Mouse (Mus musculus): ENCODE results near the gene Rusc1.

The Rusc1 gene

GRCm38 (mm10) chr3:89093175-89093574 is at the start of gene Rusc1:
Gene Rusc1, minus strand, starts transcription at chr3:89093311.
- CTCF ChIA-PET, result interaction anchor here in 1 of 4 experiments (0.5 to 2.2 kb wide), 5 partner anchors 24 to 545 kb away, joined by 3 to 10 read pairs (median 3); no protein-coding TSS in a partner anchor
- POLR2A ChIA-PET, result interaction anchor here (0.5 to 5.1 kb wide), 21 partner anchors 9 to 1207 kb away, joined by 3 to 63 read pairs (median 3); partner anchors contain the start of genes Fdps (in 3 of the 4), Gm43738 (in 2 of the 4), Fam189b (in 1 of the 4) and Hcn3 (in 1 of the 4)

- ChIA-PET CTCF (interaction anchor here (0.6 to 2.5 kb wide), 41 partner anchors 8 to 607 kb away, joined by 3 to 18 read pairs (median 5); partner anchors contain the start of genes Hcn3 (in 2 of the 4), Clk2 (in 1 of the 4), Efna1 (in 1 of the 4) and Fam189b (in 1 of the 4)), POLR2A (interaction anchor here (0.5 to 4.0 kb wide), 24 partner anchors 9 to 458 kb away, joined by 3 to 19 read pairs (median 4); partner anchors contain the start of genes Scamp3 (in 2 of the 4), Clk2 (in 1 of the 4), Fam189b (in 1 of the 4) and Fdps (in 1 of the 4))
Measured at GRCm38 (mm10) chr3:89136365-89136764, 43.3 kb upstream of the Rusc1 start.

- CTCF ChIA-PET, result interaction anchor here (0.6 to 2.5 kb wide), 28 partner anchors 10 to 242 kb away, joined by 3 to 18 read pairs (median 6); partner anchors contain the start of genes Hcn3 (in 2 of the 4), Clk2 (in 1 of the 4), Efna1 (in 1 of the 4) and Fam189b (in 1 of the 4)
Measured at GRCm38 (mm10) chr3:89135958-89136357, 42.8 kb upstream of the Rusc1 start, which contains the start of gene Pklr. Gene Pklr, plus strand, starts transcription at chr3:89136142.

GRCm38 (mm10) chr3:89133752-89134151 is 40.6 kb upstream of the Rusc1 start:
- ChIA-PET POLR2A (interaction anchor here in 1 of 4 experiments (1.3 kb wide), 1 partner anchor 10 kb away, joined by 4 read pairs; no protein-coding TSS in a partner anchor), CTCF (interaction anchor here in 1 of 4 experiments (0.5 to 1.6 kb wide), 2 partner anchors 17 to 26 kb away, joined by 6 to 7 read pairs; partner anchors contain the start of gene Hcn3)

More at GRCm38 (mm10) chr3:89135958-89136357, 42.8 kb upstream of the Rusc1 start, which contains the start of gene Pklr:
- POLR2A ChIA-PET, result interaction anchor here (0.5 to 4.0 kb wide), 18 partner anchors 9 to 459 kb away, joined by 3 to 19 read pairs (median 4); partner anchors contain the start of genes Scamp3 (in 2 of the 4), Clk2 (in 1 of the 4), Fam189b (in 1 of the 4) and Hcn3 (in 1 of the 4)

- ChIA-PET CTCF (interaction anchor here in 2 of 4 experiments (0.5 to 1.6 kb wide), 8 partner anchors 11 to 60 kb away, joined by 3 to 7 read pairs (median 3); partner anchors contain the start of gene Hcn3 (in 2 of the 2)), POLR2A (interaction anchor here in 1 of 4 experiments (1.0 to 1.2 kb wide), 2 partner anchors 11 to 44 kb away, joined by 3 to 4 read pairs; no protein-coding TSS in a partner anchor)
Measured at GRCm38 (mm10) chr3:89133063-89133450, 39.9 kb upstream of the Rusc1 start.

- ChIA-PET CTCF (interaction anchor here in 3 of 4 experiments (0.5 to 1.6 kb wide), 9 partner anchors 8 to 61 kb away, joined by 3 to 7 read pairs (median 3); partner anchors contain the start of gene Hcn3 (in 2 of the 3)), POLR2A (interaction anchor here in 3 of 4 experiments (0.6 to 1.2 kb wide), 5 partner anchors 10 to 233 kb away, joined by 3 to 4 read pairs (median 3); no protein-coding TSS in a partner anchor)
Measured at GRCm38 (mm10) chr3:89132285-89133062, 39.4 kb upstream of the Rusc1 start.

- ChIA-PET POLR2A (interaction anchor here in 2 of 4 experiments (0.6 to 1.2 kb wide), 4 partner anchors 11 to 42 kb away, joined by 3 to 4 read pairs (median 3); no protein-coding TSS in a partner anchor), CTCF (interaction anchor here (0.5 to 1.6 kb wide), 11 partner anchors 9 to 62 kb away, joined by 3 to 7 read pairs (median 3); partner anchors contain the start of genes Hcn3 (in 2 of the 4) and Fdps (in 1 of the 4))
Measured at GRCm38 (mm10) chr3:89131816-89132215, 38.7 kb upstream of the Rusc1 start.

- ChIA-PET CTCF (interaction anchor here in 2 of 4 experiments (0.7 to 0.9 kb wide), 2 partner anchors 14 to 94 kb away, joined by 4 read pairs; no protein-coding TSS in a partner anchor), POLR2A (interaction anchor here in 3 of 4 experiments (0.6 to 1.4 kb wide), 7 partner anchors 11 to 40 kb away, joined by 3 to 8 read pairs (median 3); no protein-coding TSS in a partner anchor)
Measured at GRCm38 (mm10) chr3:89129908-89130307, 36.8 kb upstream of the Rusc1 start.

- CTCF ChIA-PET, result interaction anchor here in 1 of 4 experiments (1.1 kb wide), 1 partner anchor 10 kb away, joined by 3 read pairs; no protein-coding TSS in a partner anchor
- POLR2A ChIA-PET, result interaction anchor here in 1 of 4 experiments (1.4 kb wide), 1 partner anchor 21 kb away, joined by 4 read pairs; no protein-coding TSS in a partner anchor
Measured at GRCm38 (mm10) chr3:89125981-89126380, 32.9 kb upstream of the Rusc1 start.

GRCm38 (mm10) chr3:89124241-89124640 is 31.1 kb upstream of the Rusc1 start:
- ChIA-PET CTCF (interaction anchor here in 2 of 4 experiments (0.6 to 1.0 kb wide), 3 partner anchors 12 to 714 kb away, joined by 3 to 7 read pairs (median 3); partner anchors contain the start of genes Pklr (in 1 of the 2) and Pmf1 (in 1 of the 2)), POLR2A (interaction anchor here in 1 of 4 experiments (1.2 to 1.5 kb wide), 2 partner anchors 10 to 24 kb away, joined by 3 to 4 read pairs; no protein-coding TSS in a partner anchor)

- ChIA-PET POLR2A (interaction anchor here in 2 of 4 experiments (0.8 to 1.5 kb wide), 4 partner anchors 11 to 42 kb away, joined by 3 to 5 read pairs (median 4); partner anchors contain the start of gene Clk2 (in 1 of the 2)), CTCF (interaction anchor here in 2 of 4 experiments (0.6 to 0.8 kb wide), 2 partner anchors 28 to 156 kb away, joined by 3 to 4 read pairs; no protein-coding TSS in a partner anchor)
Measured at GRCm38 (mm10) chr3:89123313-89123712, 30.2 kb upstream of the Rusc1 start.

- POLR2A ChIA-PET, result interaction anchor here (0.5 to 3.1 kb wide), 13 partner anchors 13 to 178 kb away, joined by 3 to 14 read pairs (median 3); partner anchors contain the start of genes Fdps (in 2 of the 4), Gm43738 (in 1 of the 4) and Scamp3 (in 1 of the 4)
Measured at GRCm38 (mm10) chr3:89115522-89115921, 22.4 kb upstream of the Rusc1 start.

GRCm38 (mm10) chr3:89113058-89113457 is 19.9 kb upstream of the Rusc1 start:
- ChIA-PET CTCF (interaction anchor here in 1 of 4 experiments (0.6 to 1.7 kb wide), 5 partner anchors 19 to 131 kb away, joined by 3 to 4 read pairs (median 3); no protein-coding TSS in a partner anchor), POLR2A (interaction anchor here in 2 of 4 experiments (0.6 to 1.1 kb wide), 5 partner anchors 11 to 765 kb away, joined by 3 to 5 read pairs (median 3); partner anchors contain the start of gene Fdps (in 1 of the 2))

More at GRCm38 (mm10) chr3:89115522-89115921, 22.4 kb upstream of the Rusc1 start:
- CTCF ChIA-PET, result interaction anchor here (0.6 to 3.6 kb wide), 41 partner anchors 8 to 571 kb away, joined by 3 to 24 read pairs (median 4); partner anchors contain the start of genes Fdps (in 2 of the 4), Gm43738 (in 2 of the 4), Hcn3 (in 2 of the 4) and Fam189b (in 1 of the 4)

- POLR2A ChIA-PET, result interaction anchor here in 2 of 4 experiments (0.8 to 3.4 kb wide), 3 partner anchors 16 to 328 kb away, joined by 3 to 12 read pairs (median 4); partner anchors contain the start of genes Pbxip1 (in 1 of the 2) and Rusc1 (in 1 of the 2)
- CTCF ChIA-PET, result interaction anchor here in 2 of 4 experiments (0.9 to 1.5 kb wide), 2 partner anchors 8 kb away, joined by 4 to 10 read pairs; no protein-coding TSS in a partner anchor
Measured at GRCm38 (mm10) chr3:89108146-89108545, 15.0 kb upstream of the Rusc1 start.

- CTCF ChIA-PET, result interaction anchor here in 2 of 4 experiments (0.5 to 1.5 kb wide), 4 partner anchors 9 to 220 kb away, joined by 3 to 10 read pairs (median 4); no protein-coding TSS in a partner anchor
- POLR2A ChIA-PET, result interaction anchor here in 1 of 4 experiments (0.8 to 1.3 kb wide), 2 partner anchors 17 to 329 kb away, joined by 3 to 4 read pairs; partner anchors contain the start of gene Pbxip1
Measured at GRCm38 (mm10) chr3:89107545-89107944, 14.4 kb upstream of the Rusc1 start.

GRCm38 (mm10) chr3:89106881-89107280 is 13.8 kb upstream of the Rusc1 start:
- CTCF ChIA-PET, result interaction anchor here in 1 of 4 experiments (0.5 to 1.5 kb wide), 4 partner anchors 9 to 30 kb away, joined by 3 to 10 read pairs (median 3); no protein-coding TSS in a partner anchor

More at GRCm38 (mm10) chr3:89106881-89107280, 13.8 kb upstream of the Rusc1 start:
- POLR2A ChIA-PET, result no interaction called here

All from embryonic stem cell, embryonic (primary cell).